Comparison of ENCODE assay signal across 8 mouse cellular contexts in genomic region chr2:118975855-118976254, GRCm38 (mm10). TPM values are rescaled to one million over a fixed set of nuclear protein-coding genes. Genes with fewer than 3 reads are reported as not detected.
DNase-seq lines count a peak whose midpoint lies in the region; ATAC-seq and TF ChIP-seq lines count a peak whose summit lies in the region.

No protein-coding gene starts in this region.

- peaks cover 34% of the 10 kb centered on the region for H3K4me1 ChIP-seq in megakaryocyte, embryonic 14.5 days
- H3K4me1 ChIP-seq in brown adipose tissue, adult 24 weeks (ENCODE audit: control insufficient read depth, insufficient read depth, insufficient read length, low read length): no peaks in the 10 kb centered on the region
- H3K4me1 ChIP-seq in heart, embryonic 15.5 days (replicated peaks): peaks cover 21% of the 10 kb centered on the region
- H3K4me1 ChIP-seq in limb, embryonic 14.5 days (ENCODE audit: control insufficient read depth, insufficient read depth, low read length): 0 out of 2 replicates have a peak, but pooled peaks cover 7% of the 10 kb centered on the region
- H3K4me1 ChIP-seq in stomach, embryonic 15.5 days: peaks cover 8% of the 10 kb centered on the region; the same call in 1 of the 2 replicates

- peaks cover 73% of the 10 kb centered on the region for H3K27me3 ChIP-seq in megakaryocyte, embryonic 14.5 days (replicated peaks)
- H3K27me3 ChIP-seq in heart, embryonic 15.5 days: peaks cover 27% of the 10 kb centered on the region
- H3K27me3 ChIP-seq in limb, embryonic 14.5 days (ENCODE audit: control insufficient read depth, insufficient read depth, low read length): peaks cover 34% of the 10 kb centered on the region
- H3K27me3 ChIP-seq in stomach, embryonic 15.5 days (replicated peaks): peaks cover 26% of the 10 kb centered on the region

- no peak for TF ChIP-seq POLR2A in limb, embryonic 14.5 days (IDR thresholded peaks at IDR 0.05; ENCODE audit: borderline replicate concordance, extremely low read depth, insufficient read depth, insufficient read length)

- peak overlapping the region; percentile 72 for H3K9ac ChIP-seq in heart, embryonic 15.5 days
- peak overlapping the region; percentile 72 for H3K9ac ChIP-seq in limb, embryonic 14.5 days (ENCODE audit: low read depth, low read length, severe bottlenecking)
- peak overlapping the region; percentile 50; the same call in 1 of the 2 replicates for H3K9ac ChIP-seq in stomach, embryonic 15.5 days

- no peak overlapping the region for H3K27ac ChIP-seq in brown adipose tissue, adult 24 weeks (replicated peaks; ENCODE audit: low read depth, low read length)
- H3K27ac ChIP-seq in heart, embryonic 15.5 days: no peak overlapping the region
- H3K27ac ChIP-seq in limb, embryonic 14.5 days (replicated peaks; ENCODE audit: low read depth, low read length): no peak overlapping the region
- no peak overlapping the region for H3K27ac ChIP-seq in stomach, embryonic 15.5 days

- no peaks in the 10 kb centered on the region for H3K36me3 ChIP-seq in megakaryocyte, embryonic 14.5 days (replicated peaks; ENCODE audit: low read length)
- no peaks in the 10 kb centered on the region for H3K36me3 ChIP-seq in heart, embryonic 15.5 days
- no peaks in the 10 kb centered on the region for H3K36me3 ChIP-seq in limb, embryonic 14.5 days (ENCODE audit: control insufficient read depth, insufficient read depth, low read length)
- no peaks in the 10 kb centered on the region for H3K36me3 ChIP-seq in stomach, embryonic 15.5 days

- DNase-seq in limb, embryonic 14.5 days (ENCODE audit: low spot score): peak; percentile 9
- no peak for DNase-seq in frontal cortex, postnatal 25 days (ENCODE audit: low spot score in 2 of 2)

- WGBS in heart, embryonic 15.5 days: 5% methylated on average over 15 of the region's 15 CpGs
- WGBS in limb, embryonic 14.5 days: 1% methylated on average over 15 of the region's 15 CpGs
- 4% methylated on average over 15 of the region's 15 CpGs for WGBS in stomach, embryonic 15.5 days

- no peaks in the 10 kb centered on the region for H3K9me3 ChIP-seq in megakaryocyte, embryonic 14.5 days
- H3K9me3 ChIP-seq in heart, embryonic 15.5 days (replicated peaks): no peaks in the 10 kb centered on the region
- H3K9me3 ChIP-seq in limb, embryonic 14.5 days (ENCODE audit: control insufficient read depth, low read length): no peaks in the 10 kb centered on the region
- no peaks in the 10 kb centered on the region for H3K9me3 ChIP-seq in stomach, embryonic 15.5 days

- peak overlapping the region; percentile 97 for H3K4me2 ChIP-seq in heart, embryonic 15.5 days
- H3K4me2 ChIP-seq in limb, embryonic 14.5 days (replicated peaks; ENCODE audit: low read depth, low read length, severe bottlenecking): peak overlapping the region; percentile 88
- H3K4me2 ChIP-seq in stomach, embryonic 15.5 days: peak overlapping the region; percentile 98

- H3K4me3 ChIP-seq in megakaryocyte, embryonic 14.5 days (replicated peaks): peak overlapping the region; percentile 92
- H3K4me3 ChIP-seq in brown adipose tissue, adult 24 weeks (ENCODE audit: insufficient read depth, low read depth, low read length): peak overlapping the region; percentile 65
- H3K4me3 ChIP-seq in heart, embryonic 15.5 days: peak overlapping the region; percentile 74
- peak overlapping the region; percentile 60 for H3K4me3 ChIP-seq in limb, embryonic 14.5 days (replicated peaks; ENCODE audit: low read length)
- peak overlapping the region; percentile 57 for H3K4me3 ChIP-seq in stomach, embryonic 15.5 days (replicated peaks)

- ATAC-seq in megakaryocyte, adult 5-6 weeks (ENCODE audit: poor library complexity, severe bottlenecking): no peak; the same call in 1 of the 2 replicates
- ATAC-seq in heart, embryonic 15.5 days (replicated peaks; ENCODE audit: insufficient number of reproducible peaks, insufficient read depth, low FRiP score, low read depth): no peak
- no peak for ATAC-seq in limb, embryonic 14.5 days (ENCODE audit: low FRiP score, low read depth)
- ATAC-seq in stomach, embryonic 15.5 days (ENCODE audit: insufficient read depth, low FRiP score, low read depth): no peak
- ATAC-seq in monocyte, adult 5-6 weeks (replicated peaks; ENCODE audit: insufficient number of reproducible peaks, low FRiP score, low TSS enrichment, poor library complexity, severe bottlenecking): no peak

RNA-seq across cellular contexts. Expression of gene Chst14, which starts 49.6 kb away (rescaled TPM):
- polyA plus RNA-seq in megakaryocyte, embryonic 14.5 days (2012; ENCODE audit: insufficient read depth, low replicate concordance): 0.81 and 2.1 TPM in 2 replicates
- total RNA-seq in megakaryocyte, adult 5-6 weeks (2015): 4.6 and 5.3 TPM in 2 replicates
- 1.4 and 3.5 TPM in 2 replicates for total RNA-seq in megakaryocyte, adult 5-6 weeks (2017)
- polyA plus RNA-seq in brown adipose tissue, adult 24 weeks (2012; ENCODE audit: insufficient read depth, insufficient read length, missing spikeins): 4.2 and 4.7 TPM in 2 replicates
- 16.5 and 20.5 TPM in 2 replicates for polyA plus RNA-seq in heart, embryonic 15.5 days (2015; fragmentation: Nextera tagmentation; extraction: Ambion mirVana)
- 59.5 and 73.9 TPM in 2 replicates for polyA plus RNA-seq in limb, embryonic 14.5 days (2012; rRNA removed)
- polyA plus RNA-seq in limb, embryonic 14.5 days (2014; fragmentation: Nextera tagmentation; extraction: Ambion mirVana): 56.6 and 65.3 TPM in 2 replicates
- 26.3 and 26.9 TPM in 2 replicates for polyA plus RNA-seq in stomach, embryonic 15.5 days (2015; fragmentation: Nextera tagmentation; extraction: Ambion mirVana)
- 2.7 to 4.7 TPM in 2 of 3 replicates, not detected in the other for total RNA-seq in monocyte, adult 5-6 weeks (2017)

RNA-seq across cellular contexts. Expression of gene Ccdc32, which starts 53.3 kb away (rescaled TPM):
- polyA plus RNA-seq in megakaryocyte, embryonic 14.5 days (2012; ENCODE audit: insufficient read depth, low replicate concordance): 11.1 and 12.4 TPM in 2 replicates
- 10.7 and 12.2 TPM in 2 replicates for total RNA-seq in megakaryocyte, adult 5-6 weeks (2015)
- 14.1 and 16.3 TPM in 2 replicates for total RNA-seq in megakaryocyte, adult 5-6 weeks (2017)
- polyA plus RNA-seq in brown adipose tissue, adult 24 weeks (2012; ENCODE audit: insufficient read depth, insufficient read length, missing spikeins): 13.3 and 19.1 TPM in 2 replicates
- polyA plus RNA-seq in heart, embryonic 15.5 days (2015; fragmentation: Nextera tagmentation; extraction: Ambion mirVana): 16.8 and 17.7 TPM in 2 replicates
- 13.5 and 14.6 TPM in 2 replicates for polyA plus RNA-seq in limb, embryonic 14.5 days (2012; rRNA removed)
- polyA plus RNA-seq in limb, embryonic 14.5 days (2014; fragmentation: Nextera tagmentation; extraction: Ambion mirVana): 21.5 and 23.5 TPM in 2 replicates
- 22.3 and 24.7 TPM in 2 replicates for polyA plus RNA-seq in stomach, embryonic 15.5 days (2015; fragmentation: Nextera tagmentation; extraction: Ambion mirVana)
- total RNA-seq in monocyte, adult 5-6 weeks (2017): 11.1 to 22.1 TPM (median 15.6 TPM) in 3 replicates

RNA-seq across cellular contexts. Expression of gene Rpusd2, which starts 58.7 kb away (rescaled TPM):
- polyA plus RNA-seq in megakaryocyte, embryonic 14.5 days (2012; ENCODE audit: insufficient read depth, low replicate concordance): 0.67 and 1.8 TPM in 2 replicates
- total RNA-seq in megakaryocyte, adult 5-6 weeks (2015): 2.5 and 2.8 TPM in 2 replicates
- 2.5 and 4.8 TPM in 2 replicates for total RNA-seq in megakaryocyte, adult 5-6 weeks (2017)
- 1.4 and 2.3 TPM in 2 replicates for polyA plus RNA-seq in brown adipose tissue, adult 24 weeks (2012; ENCODE audit: insufficient read depth, insufficient read length, missing spikeins)
- 2.9 and 3.8 TPM in 2 replicates for polyA plus RNA-seq in heart, embryonic 15.5 days (2015; fragmentation: Nextera tagmentation; extraction: Ambion mirVana)
- 6.0 and 6.2 TPM in 2 replicates for polyA plus RNA-seq in limb, embryonic 14.5 days (2012; rRNA removed)
- polyA plus RNA-seq in limb, embryonic 14.5 days (2014; fragmentation: Nextera tagmentation; extraction: Ambion mirVana): 3.6 and 3.8 TPM in 2 replicates
- polyA plus RNA-seq in stomach, embryonic 15.5 days (2015; fragmentation: Nextera tagmentation; extraction: Ambion mirVana): 3.9 and 4.1 TPM in 2 replicates
- total RNA-seq in monocyte, adult 5-6 weeks (2017): 3.7 to 5.5 TPM (median 4.3 TPM) in 3 replicates
